Mouse (Mus musculus) stomach, embryonic 15.5 days (tissue): ENCODE measurements around the gene Dhrs3. TPM values are rescaled to one million over a fixed set of nuclear protein-coding genes. Genes with fewer than 3 reads are reported as not detected.
A peak's percentile ranks its signal among the peaks of the same experiment; 100 is the strongest.

Experiments used
- ATAC-seq: fragments of 200-750 bp; cut with Nextera tagmentation; 2 replicates; pipeline ENCODE4 v1.8.0; 2017; ENCODE audit warnings: low read depth, moderate number of reproducible peaks, moderate TSS enrichment; ENCODE audit not compliant: insufficient read depth, low FRiP score
- H3K27ac ChIP-seq: fragments of 300-500 bp; sonication (generic); 2 replicates; pipeline ENCODE4 v1.5.1; 2015; ENCODE audit warnings: mild to moderate bottlenecking, inconsistent platforms
- H3K27me3 ChIP-seq: fragments of 300-500 bp; sonication (generic); replicated peaks from 2 replicates; pipeline ENCODE4 v1.6.1; 2015; ENCODE audit warnings: inconsistent platforms
- H3K36me3 ChIP-seq: fragments of 300-500 bp; sonication (generic); 2 replicates; pipeline ENCODE4 v1.6.1; 2015; ENCODE audit warnings: inconsistent platforms
- H3K4me1 ChIP-seq: fragments of 300-500 bp; sonication (generic); 2 replicates; pipeline ENCODE4 v1.6.1; 2015; ENCODE audit warnings: inconsistent platforms
- H3K4me2 ChIP-seq: fragments of 300-500 bp; sonication (generic); 2 replicates; pipeline ENCODE4 v1.6.1; 2015; ENCODE audit warnings: mild to moderate bottlenecking, inconsistent platforms
- H3K4me3 ChIP-seq: fragments of 300-500 bp; sonication (generic); replicated peaks from 2 replicates; pipeline ENCODE4 v1.5.1; 2015; ENCODE audit warnings: inconsistent platforms
- H3K9ac ChIP-seq: fragments of 300-500 bp; sonication (generic); 2 replicates; pipeline ENCODE4 v1.6.1; 2015; ENCODE audit warnings: inconsistent platforms
- H3K9me3 ChIP-seq: fragments of 300-500 bp; sonication (generic); 2 replicates; pipeline ENCODE4 v1.6.1; 2016; ENCODE audit warnings: inconsistent platforms
- WGBS: fragments of 180-500 bp; shearing (Covaris S2); methylation state at CpG from one replicate; pipeline ENCODE4 v1.1.7; 2015; 5-methylcytosine and 5-hydroxymethylcytosine counted together
- polyA plus RNA-seq: library from polyadenylated mRNA; unstranded; fragments of >200 nt; fragmentation: Nextera tagmentation; extraction: Ambion mirVana; gene quantifications from 2 replicates; pipeline ENCODE4 v1.2.1, GENCODE M21; 2015

Gene Dhrs3
- polyA plus RNA-seq, 1 experiment from 2014 or later = 112 TPM

DNA sequence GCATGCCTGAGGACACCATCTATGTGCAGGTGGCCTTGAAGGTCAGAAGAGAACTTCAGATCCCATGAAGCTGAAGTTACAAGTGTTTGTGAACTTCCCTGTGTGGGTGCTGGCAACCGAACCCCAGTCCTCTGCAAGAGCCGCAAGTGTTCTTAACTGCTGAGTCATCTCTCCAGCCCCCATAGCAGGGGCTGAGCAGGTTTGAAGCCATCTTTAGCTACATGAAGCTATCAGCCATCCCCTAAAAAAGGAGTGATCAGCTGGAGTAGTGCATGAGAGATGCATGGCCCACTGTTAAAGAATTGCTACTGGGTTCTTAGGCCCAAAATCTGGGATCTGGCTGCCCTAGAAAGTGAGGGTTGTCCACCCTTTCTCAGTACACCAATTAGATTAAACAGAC lies 6.1 kb downstream of the Dhrs3 start:
- Histone ChIP-seq H3K36me3 (peaks cover 6% of the 10 kb centered on the region; the same call in 1 of the 2 replicates), H3K9ac (no peak overlapping the region), H3K4me3 (no peak overlapping the region), H3K4me2 (no peak overlapping the region), H3K27me3 (no peaks in the 10 kb centered on the region), H3K27ac (peak overlapping the region; percentile 62; the same call in 1 of the 2 replicates), H3K4me1 (peaks cover 44% of the 10 kb centered on the region), H3K9me3 (no peaks in the 10 kb centered on the region)
- ATAC-seq = no peak
- 91% methylated on average over 2 of the region's 2 CpGs for WGBS

DNA sequence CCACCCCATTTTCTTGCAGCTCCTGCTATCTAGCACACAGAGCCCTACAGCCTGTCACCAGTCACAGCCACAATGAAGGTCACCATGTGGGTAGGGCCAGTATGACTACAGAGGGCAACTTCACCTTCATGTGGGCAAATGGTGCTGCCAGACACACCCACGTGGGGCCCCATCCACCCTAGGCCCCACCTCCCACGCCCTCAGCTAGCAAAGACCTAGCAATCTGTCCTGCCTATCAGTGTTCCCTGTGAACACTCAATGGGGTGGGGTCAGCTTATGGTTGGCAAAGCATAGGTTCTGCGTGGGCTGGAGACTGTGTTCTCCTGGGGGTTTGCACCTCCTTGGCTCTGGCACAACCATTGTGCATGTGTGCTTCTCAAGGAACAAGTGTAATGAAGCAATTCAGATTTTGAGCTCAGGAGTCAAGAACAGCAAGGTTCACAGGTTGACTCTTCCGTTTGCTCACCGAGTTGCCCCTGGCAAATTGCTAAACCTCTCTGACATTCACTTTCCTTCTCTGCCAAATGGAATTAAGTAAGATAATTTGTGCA lies 9.0 kb downstream of the Dhrs3 start:
- Histone ChIP-seq H3K4me2 (peak overlapping the region; percentile 6; the same call in 1 of the 2 replicates), H3K9ac (no peak overlapping the region), H3K4me3 (no peak overlapping the region; the same call in 1 of the 2 replicates), H3K27me3 (no peaks in the 10 kb centered on the region), H3K27ac (peak overlapping the region; percentile 75), H3K4me1 (peaks cover 52% of the 10 kb centered on the region), H3K36me3 (peaks cover 6% of the 10 kb centered on the region; the same call in 1 of the 2 replicates), H3K9me3 (no peaks in the 10 kb centered on the region)
- 52% methylated on average over 5 of the region's 5 CpGs for WGBS
- peak; percentile 77 for ATAC-seq

DNA sequence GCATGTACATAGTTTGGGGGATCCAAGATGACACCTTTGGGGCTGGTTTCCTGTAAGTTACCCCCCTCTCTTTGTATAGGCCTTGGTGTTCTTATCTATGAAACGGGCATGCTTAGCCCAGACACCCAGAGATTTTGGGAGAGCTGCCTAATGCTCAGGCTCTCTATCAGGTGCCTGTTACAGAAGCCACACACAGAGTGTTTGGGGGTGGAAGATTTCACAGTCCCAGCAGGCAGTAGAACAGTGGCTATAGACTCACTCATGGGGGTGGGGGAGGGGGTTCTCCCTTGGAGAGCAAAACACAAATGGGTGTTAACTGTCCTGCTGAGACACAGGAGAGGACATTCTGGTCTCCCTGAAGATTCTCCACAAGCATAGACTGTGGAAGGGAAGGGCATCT lies 10.5 kb downstream of the Dhrs3 start:
- Histone ChIP-seq H3K9me3 (no peaks in the 10 kb centered on the region), H3K4me3 (no peak overlapping the region), H3K4me1 (peaks cover 53% of the 10 kb centered on the region), H3K27me3 (no peaks in the 10 kb centered on the region), H3K4me2 (no peak overlapping the region), H3K9ac (no peak overlapping the region), H3K27ac (peak overlapping the region; percentile 42; the same call in 1 of the 2 replicates), H3K36me3 (peaks cover 6% of the 10 kb centered on the region; the same call in 1 of the 2 replicates)
- WGBS = 74% methylated on average over 1 of the region's 1 CpGs
- ATAC-seq = no peak

DNA sequence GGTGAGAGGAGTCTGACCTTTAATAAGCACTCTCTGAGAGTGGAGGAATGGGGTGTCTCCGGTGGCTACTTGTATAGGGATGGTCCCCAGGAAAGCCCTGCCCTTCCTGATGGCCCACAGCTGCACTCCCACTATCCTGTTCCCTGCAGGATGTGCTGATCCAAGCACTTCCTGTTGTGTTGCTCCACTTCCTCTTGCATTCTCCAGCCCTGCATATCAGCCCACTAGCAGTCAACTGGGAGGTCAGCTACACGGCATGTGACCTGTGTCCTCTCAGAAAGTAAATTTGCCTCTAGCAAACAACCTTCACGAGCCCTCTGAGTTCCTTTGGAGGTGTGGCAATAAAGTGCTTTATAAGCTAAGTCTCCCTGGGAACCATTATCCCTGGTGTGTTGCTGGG lies 11.3 kb downstream of the Dhrs3 start:
- peaks cover 50% of the 10 kb centered on the region for H3K4me1 ChIP-seq
- 41% methylated on average over 3 of the region's 3 CpGs for WGBS
- ATAC-seq = peak; percentile 56
- H3K27me3 ChIP-seq = no peaks in the 10 kb centered on the region
- H3K9me3 ChIP-seq = no peaks in the 10 kb centered on the region
- H3K36me3 ChIP-seq = peaks cover 2% of the 10 kb centered on the region; the same call in 1 of the 2 replicates
- peak overlapping the region; percentile 42 for H3K27ac ChIP-seq
- H3K4me2 ChIP-seq = no peak overlapping the region
- H3K4me3 ChIP-seq = no peak overlapping the region
- no peak overlapping the region for H3K9ac ChIP-seq

DNA sequence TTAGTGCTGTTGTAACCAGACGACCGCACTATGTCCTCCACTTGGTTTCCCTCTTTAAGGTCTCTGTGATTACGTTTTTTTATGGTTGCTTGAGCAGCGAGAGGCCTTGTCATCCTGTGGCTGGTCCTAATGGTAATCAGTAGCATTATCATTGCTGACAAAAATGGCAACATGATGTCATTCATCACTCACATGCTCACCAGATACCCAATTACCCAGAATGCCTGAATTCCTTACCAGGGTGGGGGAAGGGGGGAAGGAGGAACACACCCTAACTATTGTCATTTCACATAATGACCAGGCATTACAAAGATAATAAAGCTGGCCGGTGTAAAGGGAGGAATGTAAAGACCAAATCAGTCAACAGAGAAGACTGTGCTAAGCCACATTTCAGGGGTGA lies 12.5 kb downstream of the Dhrs3 start:
- 70% methylated on average over 5 of the region's 5 CpGs for WGBS
- H3K4me1 ChIP-seq = peaks cover 50% of the 10 kb centered on the region
- H3K9ac ChIP-seq = no peak overlapping the region
- ATAC-seq = no peak
- H3K27ac ChIP-seq = no peak overlapping the region
- no peak overlapping the region for H3K4me2 ChIP-seq
- no peaks in the 10 kb centered on the region for H3K27me3 ChIP-seq
- no peaks in the 10 kb centered on the region; the same call in 1 of the 2 replicates for H3K36me3 ChIP-seq
- H3K9me3 ChIP-seq = no peaks in the 10 kb centered on the region
- H3K4me3 ChIP-seq = no peak overlapping the region

DNA sequence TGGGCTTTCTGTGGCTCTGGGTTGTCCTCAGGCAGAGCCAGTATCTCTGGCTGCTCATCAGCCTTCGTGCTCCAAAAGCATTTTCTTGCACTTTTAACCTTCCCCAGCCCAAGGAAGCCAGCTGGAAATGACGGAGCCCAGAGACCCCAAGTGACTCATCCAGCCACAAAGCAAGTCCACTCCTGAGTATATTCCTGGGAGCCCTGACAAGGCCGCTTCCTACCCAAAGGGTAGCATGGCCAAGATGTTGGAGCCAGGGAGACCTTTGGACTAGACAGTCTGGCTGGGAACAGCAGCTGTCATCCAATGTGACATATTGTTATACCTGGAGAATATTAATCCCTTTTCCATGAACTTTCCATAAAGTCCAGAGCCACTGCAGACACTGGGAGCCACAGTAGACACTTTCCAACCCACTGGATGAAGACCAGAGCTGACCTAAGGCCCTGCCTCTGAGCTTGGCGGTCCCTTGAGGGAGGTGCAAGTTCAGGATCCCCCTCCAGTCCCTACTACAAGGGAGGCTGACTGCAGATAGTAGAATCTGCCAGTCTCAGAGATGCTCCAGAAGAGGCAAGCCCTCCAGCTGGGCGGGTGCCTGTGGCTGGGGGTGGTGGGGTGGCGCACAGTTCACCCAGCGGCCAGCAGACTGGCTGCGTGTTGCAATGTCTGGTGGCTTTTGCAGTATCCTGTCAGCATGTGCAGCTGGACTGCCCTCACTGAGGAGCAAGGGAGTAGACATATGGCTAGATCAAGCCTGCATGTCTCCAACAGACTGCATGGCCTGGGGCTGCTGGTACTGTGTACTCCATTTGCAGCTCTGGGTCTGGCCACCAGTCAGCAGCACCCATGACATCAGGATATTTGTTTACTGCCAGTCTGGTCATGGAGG lies 13.6 kb downstream of the Dhrs3 start:
- Histone ChIP-seq H3K27ac (peak overlapping the region; percentile 23; the same call in 1 of the 2 replicates), H3K4me2 (no peak overlapping the region), H3K4me1 (peaks cover 45% of the 10 kb centered on the region), H3K27me3 (no peaks in the 10 kb centered on the region), H3K4me3 (no peak overlapping the region), H3K36me3 (no peaks in the 10 kb centered on the region; the same call in 1 of the 2 replicates), H3K9ac (no peak overlapping the region), H3K9me3 (no peaks in the 10 kb centered on the region)
- peak; percentile 24; the same call in 1 of the 2 replicates for ATAC-seq
- 60% methylated on average over 8 of the region's 8 CpGs for WGBS

DNA sequence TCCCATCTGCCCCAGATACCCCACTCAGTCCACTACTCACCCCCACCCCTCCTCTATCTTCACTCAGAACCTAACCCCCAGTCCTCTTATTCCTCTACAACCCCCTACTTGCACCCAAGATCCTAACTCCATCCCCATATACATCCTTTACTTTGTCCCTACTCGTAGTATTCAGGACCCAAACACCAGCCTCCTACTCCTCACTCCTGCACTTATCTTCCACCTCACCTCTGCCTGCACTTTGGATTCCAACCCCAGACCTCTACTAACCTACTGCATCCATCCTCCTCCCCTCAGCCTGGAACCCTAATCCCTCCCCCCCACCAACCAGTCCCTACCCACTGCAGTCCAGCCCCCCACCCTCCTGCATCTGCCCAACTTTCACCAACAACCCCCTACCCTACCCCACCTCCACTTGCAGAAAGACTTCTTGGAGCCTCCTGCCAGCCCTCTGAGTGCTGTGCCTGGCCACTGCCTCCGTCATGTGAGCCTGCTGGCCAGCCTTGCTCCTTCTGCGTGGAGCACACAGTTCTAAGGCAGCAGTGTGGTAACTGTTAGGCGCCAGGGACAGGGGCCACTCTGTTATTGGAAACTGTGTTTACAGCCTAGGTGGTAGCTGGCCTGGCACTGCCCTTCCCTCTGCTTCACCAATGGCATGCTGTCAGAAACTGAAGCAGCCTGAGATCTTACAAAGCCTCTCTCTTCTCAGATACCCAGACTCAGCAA lies 14.5 kb downstream of the Dhrs3 start:
- Histone ChIP-seq H3K27me3 (no peaks in the 10 kb centered on the region), H3K9me3 (no peaks in the 10 kb centered on the region), H3K27ac (no peak overlapping the region), H3K4me1 (peaks cover 38% of the 10 kb centered on the region), H3K4me3 (no peak overlapping the region), H3K4me2 (no peak overlapping the region), H3K36me3 (no peaks in the 10 kb centered on the region; the same call in 1 of the 2 replicates), H3K9ac (no peak overlapping the region)
- 79% methylated on average over 4 of the region's 4 CpGs for WGBS
- ATAC-seq = no peak

DNA sequence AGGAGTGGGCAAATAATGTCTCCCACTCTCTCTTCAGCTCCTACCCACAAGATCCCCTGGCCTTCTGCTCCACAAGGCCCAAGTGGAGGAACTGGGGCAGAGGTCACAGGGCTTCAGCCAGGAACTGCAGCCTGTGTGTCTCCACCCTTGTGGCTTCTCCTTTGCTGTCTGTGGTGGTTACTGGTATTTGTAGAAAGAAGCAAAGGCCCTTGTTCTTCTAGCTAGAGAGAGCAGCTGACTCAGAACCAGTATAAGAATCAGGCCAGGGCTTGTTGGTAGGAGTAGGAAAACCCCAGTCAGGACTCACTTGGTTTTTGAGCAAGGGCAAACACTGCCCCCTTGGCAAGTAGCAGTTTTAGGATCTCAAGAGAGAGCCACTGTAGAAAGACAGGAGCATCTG lies 16.2 kb downstream of the Dhrs3 start:
- H3K27ac ChIP-seq = no peak overlapping the region
- H3K4me3 ChIP-seq = no peak overlapping the region
- no peaks in the 10 kb centered on the region for H3K9me3 ChIP-seq
- no peak overlapping the region for H3K9ac ChIP-seq
- peaks cover 26% of the 10 kb centered on the region for H3K4me1 ChIP-seq
- H3K36me3 ChIP-seq = no peaks in the 10 kb centered on the region; the same call in 1 of the 2 replicates
- no peak overlapping the region for H3K4me2 ChIP-seq
- H3K27me3 ChIP-seq = no peaks in the 10 kb centered on the region
- no peak for ATAC-seq

DNA sequence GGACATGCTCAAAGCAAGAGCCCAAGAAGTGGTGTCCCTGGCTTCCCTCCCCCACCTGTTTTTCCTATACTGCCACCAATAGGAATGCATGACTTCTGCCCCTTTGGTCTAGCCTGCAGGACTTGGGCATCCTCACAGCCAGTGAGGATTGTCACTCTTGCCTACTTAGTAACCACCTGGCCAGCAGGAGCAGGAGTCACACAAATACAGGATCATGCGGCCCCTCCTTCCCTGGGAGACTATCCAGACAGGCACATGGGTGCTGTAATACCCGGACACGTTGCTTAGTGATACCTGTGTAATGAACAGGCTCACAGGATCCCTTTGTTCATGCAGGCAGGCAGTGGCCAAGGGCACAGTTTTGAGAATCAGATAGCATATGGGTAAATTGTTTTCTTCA lies 17.7 kb downstream of the Dhrs3 start:
- Histone ChIP-seq H3K4me1 (peaks cover 22% of the 10 kb centered on the region), H3K4me2 (no peak overlapping the region), H3K36me3 (no peaks in the 10 kb centered on the region; the same call in 1 of the 2 replicates), H3K27me3 (no peaks in the 10 kb centered on the region), H3K9ac (no peak overlapping the region), H3K4me3 (no peak overlapping the region), H3K27ac (no peak overlapping the region), H3K9me3 (no peaks in the 10 kb centered on the region)
- no peak for ATAC-seq
- 82% methylated on average over 3 of the region's 3 CpGs for WGBS

DNA sequence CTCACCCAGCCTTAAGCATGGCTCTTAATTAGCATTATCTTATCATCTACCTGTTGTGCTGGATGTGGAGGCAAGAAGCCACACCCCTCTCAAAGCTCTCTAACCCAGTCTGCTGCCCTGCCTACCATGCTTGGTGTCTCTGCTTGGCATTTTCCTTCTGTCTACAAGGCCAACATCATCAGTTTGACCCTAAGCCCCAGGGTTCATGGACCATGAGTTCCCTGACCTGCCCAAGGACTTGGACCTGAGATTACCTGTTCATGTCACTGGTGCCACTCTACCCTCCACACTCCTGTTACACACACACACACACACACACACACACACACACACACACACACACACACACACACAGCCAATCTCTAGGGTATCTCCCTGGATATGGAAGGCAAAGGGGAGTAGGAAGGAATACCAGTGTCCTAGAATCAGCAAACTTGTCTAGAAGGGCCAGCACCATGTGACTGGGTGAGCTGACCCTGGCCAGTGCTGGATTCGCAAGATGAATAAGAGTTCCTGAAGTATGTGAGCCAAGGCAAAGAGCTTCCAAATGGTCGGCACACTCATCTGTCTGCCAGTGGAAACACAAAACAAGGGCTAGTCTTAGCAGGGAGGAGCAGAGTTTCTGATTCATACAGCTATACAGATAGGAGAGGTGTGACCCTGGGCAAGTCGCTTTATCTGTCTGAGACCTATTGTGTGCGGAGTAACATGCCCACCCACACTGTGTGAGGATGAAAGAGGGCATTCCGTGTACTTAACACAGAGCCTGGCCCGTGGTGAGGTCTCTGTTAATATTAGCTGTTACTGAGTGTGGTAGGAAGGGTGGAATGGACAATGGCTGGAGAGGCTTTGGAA lies 20.9 kb downstream of the Dhrs3 start:
- Histone ChIP-seq H3K27ac (no peak overlapping the region), H3K9me3 (no peaks in the 10 kb centered on the region), H3K9ac (no peak overlapping the region), H3K27me3 (no peaks in the 10 kb centered on the region), H3K4me1 (no peaks in the 10 kb centered on the region), H3K4me3 (no peak overlapping the region), H3K4me2 (no peak overlapping the region), H3K36me3 (peaks cover 1% of the 10 kb centered on the region; the same call in 1 of the 2 replicates)
- WGBS = 68% methylated on average over 6 of the region's 6 CpGs
- peak; percentile 28; the same call in 1 of the 2 replicates for ATAC-seq

DNA sequence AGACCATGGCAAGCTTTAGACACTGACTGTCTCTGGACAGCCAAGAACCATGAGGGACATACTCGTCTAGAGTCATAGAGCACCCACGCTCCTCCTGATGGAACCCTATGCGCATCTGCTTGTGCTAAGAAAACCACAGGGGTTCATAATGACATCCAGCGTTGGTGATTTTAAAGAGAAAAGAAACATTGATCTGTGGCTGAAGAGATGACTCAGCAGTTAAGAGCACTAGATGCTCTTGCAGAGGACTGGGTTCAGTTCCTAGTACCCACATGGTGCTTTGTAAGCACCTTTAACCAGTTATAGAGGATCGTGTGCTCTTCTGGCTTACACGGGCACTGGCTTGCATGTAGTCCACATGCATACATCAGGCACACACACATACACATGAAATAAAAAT lies 23.9 kb downstream of the Dhrs3 start:
- Histone ChIP-seq H3K27me3 (no peaks in the 10 kb centered on the region), H3K9ac (no peak overlapping the region), H3K4me3 (no peak overlapping the region), H3K27ac (no peak overlapping the region), H3K9me3 (no peaks in the 10 kb centered on the region), H3K4me2 (no peak overlapping the region), H3K4me1 (no peaks in the 10 kb centered on the region), H3K36me3 (peaks cover 27% of the 10 kb centered on the region)
- ATAC-seq = no peak
- 88% methylated on average over 6 of the region's 6 CpGs for whole genome bisulfite sequencing
